Mouse (Mus musculus): ENCODE measurements around the gene Mindy1. TPM values are rescaled to one million over a fixed set of nuclear protein-coding genes. Genes with fewer than 3 reads are reported as not detected.
"Not testable (repeated sequence)": the region's sequence is repeated elsewhere in the genome, so short reads cannot be mapped to it uniquely, and the experiment has no call there.

The Mindy1 gene
- total RNA-seq, 4 experiments from 2014 or later, result 127 to 191 (median 150) TPM

DNA sequence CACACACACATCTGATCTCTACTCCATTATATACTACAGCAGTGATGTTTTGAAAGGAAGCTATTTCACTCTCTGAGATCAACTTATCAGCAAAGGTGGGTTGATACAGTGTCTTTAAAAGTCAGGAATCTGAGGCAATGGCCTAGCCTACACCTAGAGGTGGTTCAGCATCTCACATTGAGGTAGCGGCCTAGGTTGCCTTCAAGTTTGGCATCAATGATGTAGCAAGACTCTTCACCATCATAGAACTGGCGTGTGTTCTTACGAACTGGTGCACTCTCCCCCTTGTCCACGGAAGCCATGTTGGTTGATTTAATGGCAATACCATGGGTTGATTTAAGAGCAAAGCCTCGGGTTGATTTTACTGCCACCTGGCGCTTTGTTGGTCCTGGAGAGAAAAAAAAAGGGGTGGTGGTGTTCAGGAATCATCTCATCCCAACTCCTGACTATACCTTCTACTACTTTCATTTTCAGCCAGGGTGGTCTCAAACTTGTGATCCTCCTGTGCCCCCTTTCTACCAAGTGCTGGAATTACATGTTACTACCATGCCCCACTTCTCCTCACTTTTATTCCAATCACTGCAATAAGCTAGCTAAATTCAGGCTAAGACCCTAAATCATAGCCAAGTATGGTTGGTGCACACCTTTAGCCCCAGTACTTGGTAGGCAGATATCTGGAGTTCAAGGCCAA is 43.5 kb downstream of the Mindy1 start:
- no peak for DNase-seq

GRCm38 (mm10) chr3:95328803-95329404 is 47.8 kb downstream of the Mindy1 start:
- no peak for DNase-seq

DNA sequence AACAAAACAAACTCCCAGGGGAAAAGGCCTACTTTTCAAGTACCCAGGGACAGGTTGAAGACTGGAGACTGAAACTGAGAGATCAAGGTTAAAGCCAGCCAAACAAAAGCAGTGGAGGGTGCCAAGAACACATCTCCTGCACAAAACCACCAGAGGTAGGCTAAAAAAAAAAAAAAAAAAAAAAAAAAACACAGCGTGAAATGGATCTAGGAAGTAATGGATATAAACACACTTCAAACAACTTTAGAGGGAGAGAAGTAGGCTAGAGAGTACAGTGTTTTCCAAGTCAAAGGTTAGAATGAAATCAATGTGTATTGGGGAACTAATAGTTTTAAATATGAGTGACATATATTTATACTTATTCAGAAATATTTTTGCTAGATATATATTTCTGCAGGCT is 50.4 kb downstream of the Mindy1 start:
- DNase-seq, result no peak

- no peak for DNase-seq
Observed at GRCm38 (mm10) chr3:95337345-95337744, 56.2 kb downstream of the Mindy1 start.

GRCm38 (mm10) chr3:95338251-95338650 is 57.1 kb downstream of the Mindy1 start:
- DNase-seq, result no peak

DNA sequence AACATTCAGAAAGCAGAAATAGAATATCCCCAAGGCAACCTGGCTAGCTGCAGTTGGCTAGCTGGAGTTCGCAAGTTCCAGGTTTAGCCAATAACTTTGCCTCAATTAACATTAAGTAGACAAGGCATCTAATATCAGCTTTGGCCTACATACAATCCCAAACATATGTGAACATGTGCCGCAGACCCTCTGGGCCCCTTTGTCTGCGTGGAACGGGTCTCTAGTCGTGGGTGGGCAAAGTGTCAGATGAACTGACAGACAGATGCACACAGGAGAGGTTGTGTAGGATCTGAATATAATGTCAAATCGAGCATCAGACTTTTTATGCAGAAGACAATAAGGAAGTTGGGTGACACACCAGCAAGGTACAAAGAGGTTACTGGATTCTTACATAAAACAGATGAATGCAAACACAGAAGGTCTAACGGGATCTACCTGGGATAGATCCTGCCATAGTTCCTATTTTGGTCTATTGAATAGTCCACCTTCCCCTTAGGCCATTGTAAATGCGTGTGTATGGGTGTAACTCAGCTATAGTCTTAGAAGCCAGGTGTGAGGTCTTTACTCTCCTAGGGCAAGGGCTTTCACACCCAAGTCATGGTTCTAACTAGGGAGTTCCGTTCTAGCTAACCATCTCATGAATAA is 62.3 kb downstream of the Mindy1 start:
- DNase-seq, result not testable (repeated sequence)

Other genes with a start within 250 kb of the Mindy1 start
- 100 to 1,000 TPM; 219 to 265 (median 258) TPM for gene Psmd4, start 238.7 kb upstream of the Mindy1 start, total RNA-seq (2022)
- gene Pip5k1a, start 174.4 kb upstream of the Mindy1 start, total RNA-seq (2022), result 10 to 100 TPM; 47.4 to 69.4 (median 54.9) TPM
- gene Vps72, start 170.3 kb upstream of the Mindy1 start, total RNA-seq (2022), result 10 to 100 TPM; 54.8 to 72.9 (median 63.4) TPM
- gene Tmod4, start 156.9 kb upstream of the Mindy1 start, total RNA-seq (2022), result 1 to 10 TPM in 1 of 4 experiments, under 1 TPM in 1, not detected in 2; 0.56 to 1.5 TPM
- 10 to 100 TPM; 30.8 to 58.2 (median 43.5) TPM for gene Scnm1, start 147.3 kb upstream of the Mindy1 start, total RNA-seq (2022)
- 10 to 100 TPM in 3 of 4 experiments, 1 to 10 TPM in 1; 8.4 to 11.4 (median 10.4) TPM for gene Lysmd1, start 147.3 kb upstream of the Mindy1 start, total RNA-seq (2022)
- gene Tnfaip8l2, start 139.0 kb upstream of the Mindy1 start, total RNA-seq (2022), result 1 to 10 TPM; 1.8 to 5.0 (median 3.2) TPM
- gene Sema6c, start 120.9 kb upstream of the Mindy1 start, total RNA-seq (2022), result 10 to 100 TPM in 2 of 4 experiments, 1 to 10 TPM in 2; 4.0 to 13.1 (median 8.0) TPM
- gene Gabpb2, start 63.4 kb upstream of the Mindy1 start, total RNA-seq (2022), result 10 to 100 TPM; 21.4 to 40.8 (median 28.2) TPM
- 100 to 1,000 TPM in 2 of 4 experiments, 10 to 100 TPM in 2; 81.4 to 119 (median 97.4) TPM for gene Cdc42se1, start 52.6 kb upstream of the Mindy1 start, total RNA-seq (2022)
- gene Mllt11, start 49.2 kb upstream of the Mindy1 start, total RNA-seq (2022), result 1 to 10 TPM; 6.6 to 7.1 (median 6.8) TPM
- under 1 TPM in 1 of 4 experiments, not detected in 3; 0.19 TPM for gene Gm128, start 39.7 kb upstream of the Mindy1 start, total RNA-seq (2022)
- gene Bnipl, start 30.2 kb upstream of the Mindy1 start, total RNA-seq (2022), result under 1 TPM in 1 of 4 experiments, not detected in 3; 0.75 TPM
- gene Prune1, start 731 bp downstream of the Mindy1 start, total RNA-seq (2022), result 10 to 100 TPM; 26.8 to 34.8 (median 31.7) TPM
- 1 to 10 TPM; 1.9 to 4.2 (median 3.0) TPM for gene Anxa9, start 25.8 kb downstream of the Mindy1 start, total RNA-seq (2022)
- 100 to 1,000 TPM; 211 to 272 (median 241) TPM for gene Cers2, start 33.4 kb downstream of the Mindy1 start, total RNA-seq (2022)
- 10 to 100 TPM; 22.2 to 38.1 (median 27.8) TPM for gene Setdb1, start 75.9 kb downstream of the Mindy1 start, total RNA-seq (2022)
- not detected for gene 4930558C23Rik, start 121.5 kb downstream of the Mindy1 start, total RNA-seq (2022)
- gene Arnt, start 153.0 kb downstream of the Mindy1 start, total RNA-seq (2022), result 10 to 100 TPM; 64.5 to 87.3 (median 75.1) TPM
- gene Ctsk, start 217.9 kb downstream of the Mindy1 start, total RNA-seq (2022), result 1 to 10 TPM; 4.6 to 9.3 (median 5.1) TPM
- gene Ctss, start 245.4 kb downstream of the Mindy1 start, total RNA-seq (2022), result 100 to 1,000 TPM in 2 of 4 experiments, 10 to 100 TPM in 2; 52.8 to 131 (median 95.6) TPM